Mouse (Mus musculus) right cerebral cortex, postnatal 4 days (tissue): Measurements from ENCODE around the gene Ttll10.

ENCODE experiments used
- DNase-seq: peaks from one replicate; pipeline ENCODE4 v3.0.0-alpha.2; 2022

Ttll10 gene

DNA sequence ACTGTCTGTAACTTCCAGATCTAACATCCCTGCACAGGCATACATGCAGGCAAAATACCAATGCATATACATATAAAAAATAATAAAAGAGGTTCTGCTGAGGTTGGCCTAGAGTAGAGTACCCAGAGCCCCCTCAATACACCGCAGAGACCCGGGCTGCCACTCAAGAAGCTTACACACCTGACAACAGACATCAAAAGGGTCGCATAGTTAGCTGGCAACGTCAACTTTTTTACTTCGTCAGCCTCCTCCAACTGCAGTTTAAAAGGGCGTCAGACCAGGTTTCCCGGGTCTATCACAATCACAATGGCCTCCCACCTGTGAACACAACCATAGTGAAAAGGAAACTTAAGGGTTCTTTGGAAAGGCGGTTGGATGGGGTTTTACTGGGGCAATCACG, 35.7 kb downstream of the Ttll10 start:
- no peak for DNase-seq

DNA sequence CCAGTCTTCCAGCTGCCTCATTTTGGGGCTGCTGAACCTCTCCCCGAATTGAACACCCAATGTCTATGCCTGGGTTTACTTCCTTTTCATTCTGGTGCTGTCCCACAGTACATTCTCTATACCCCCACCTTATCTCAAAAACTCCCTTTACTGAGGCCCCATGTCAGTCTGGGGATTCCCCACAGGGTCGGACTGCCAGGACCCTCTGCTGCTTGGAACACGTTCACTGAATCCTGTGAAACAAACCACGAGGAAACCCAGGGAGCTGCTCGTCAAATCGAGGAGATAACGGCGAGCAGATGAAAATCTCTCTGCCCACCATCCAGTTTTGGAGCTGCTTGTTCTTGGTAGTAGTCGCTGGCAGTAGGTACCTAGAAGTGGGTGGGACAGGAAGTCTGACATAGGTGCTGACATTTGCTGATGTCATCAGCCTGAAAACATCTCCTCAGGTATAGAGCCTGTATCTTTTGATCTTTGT, 37.2 kb downstream of the Ttll10 start:
- no peak for DNase-seq

DNA sequence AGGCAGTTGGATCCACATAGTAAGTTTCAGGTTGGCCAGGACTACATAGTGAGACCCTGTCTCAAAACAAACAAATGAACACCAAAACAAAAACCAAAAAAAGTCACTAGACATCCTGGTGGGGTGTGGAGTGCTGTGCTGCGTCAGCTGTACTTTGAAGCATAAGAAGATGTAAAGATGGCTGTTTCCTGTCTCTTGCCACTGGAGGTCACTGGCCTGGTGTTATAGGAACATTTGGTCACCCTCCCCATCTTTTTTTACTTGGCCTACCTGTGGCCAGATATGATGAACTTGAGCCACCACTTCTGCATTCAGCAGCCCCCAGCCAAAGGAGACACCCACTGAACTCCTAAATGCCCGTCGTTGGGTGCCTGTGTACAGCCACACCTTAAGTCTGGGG, 37.8 kb downstream of the Ttll10 start:
- DNase-seq: no peak

DNA sequence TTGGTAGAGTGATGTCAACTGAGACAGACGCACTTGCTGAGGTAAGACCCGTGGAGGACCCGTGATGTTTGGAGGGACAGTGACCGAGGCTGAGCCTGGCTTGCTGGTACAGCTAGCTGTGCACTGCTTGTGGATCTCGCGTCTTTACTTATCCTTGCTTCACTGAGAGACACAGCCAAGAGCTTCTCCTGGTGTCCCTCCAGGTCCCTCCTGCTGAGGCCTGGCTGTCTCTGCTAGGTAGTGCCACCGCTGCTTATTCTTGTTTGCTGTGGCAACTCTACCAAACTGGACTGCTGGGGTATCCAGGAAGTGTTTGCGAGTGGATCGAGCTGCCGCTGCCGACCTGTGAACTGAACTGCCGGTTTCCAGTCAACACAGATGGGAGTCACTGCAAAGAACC, 39.4 kb downstream of the Ttll10 start:
- no peak for DNase-seq

DNA sequence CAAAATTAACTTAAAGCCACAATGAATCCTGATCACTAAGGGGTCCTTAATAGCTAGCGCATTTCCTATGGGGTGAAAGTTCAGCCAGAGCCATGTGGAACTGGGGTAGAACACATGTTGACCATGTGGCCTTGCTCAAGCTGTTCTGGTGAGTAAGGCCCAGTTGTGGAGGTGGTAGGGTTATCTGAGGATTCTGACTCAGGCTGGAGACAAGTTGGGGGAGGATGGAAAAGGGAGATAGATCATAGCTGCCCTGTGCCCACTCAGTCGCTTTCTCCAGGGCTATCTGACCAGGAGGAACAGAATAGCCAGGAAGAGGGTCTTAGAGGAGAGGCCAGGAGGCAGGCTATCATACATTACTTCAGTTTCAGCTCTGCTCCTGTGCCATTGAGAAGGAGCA, 44.8 kb downstream of the Ttll10 start:
- DNase-seq: no peak

DNA sequence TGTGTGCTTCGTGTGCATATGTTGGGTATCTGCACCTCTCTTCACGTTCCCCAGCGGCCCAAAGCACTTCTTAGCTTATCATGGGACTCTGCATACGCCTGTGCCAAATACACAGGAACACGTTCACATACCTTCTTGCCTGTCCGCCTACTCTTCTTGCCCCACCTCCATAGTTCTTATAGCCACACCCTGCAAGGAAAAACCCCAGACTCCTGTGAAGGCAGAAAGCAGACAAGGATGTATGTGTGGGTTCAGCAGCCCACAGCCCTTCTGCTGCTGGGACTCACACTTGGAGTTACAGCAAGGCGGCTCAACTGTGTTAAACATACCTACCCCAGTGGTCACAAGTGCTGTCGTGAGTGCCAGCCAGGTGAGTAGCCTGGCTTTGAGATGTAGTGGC, 45.6 kb downstream of the Ttll10 start, which contains the start of gene Tnfrsf4:
TSS of gene Tnfrsf4 (plus strand) at position 207 of the 400 bp plus-strand sequence.
- DNase-seq: no peak

DNA sequence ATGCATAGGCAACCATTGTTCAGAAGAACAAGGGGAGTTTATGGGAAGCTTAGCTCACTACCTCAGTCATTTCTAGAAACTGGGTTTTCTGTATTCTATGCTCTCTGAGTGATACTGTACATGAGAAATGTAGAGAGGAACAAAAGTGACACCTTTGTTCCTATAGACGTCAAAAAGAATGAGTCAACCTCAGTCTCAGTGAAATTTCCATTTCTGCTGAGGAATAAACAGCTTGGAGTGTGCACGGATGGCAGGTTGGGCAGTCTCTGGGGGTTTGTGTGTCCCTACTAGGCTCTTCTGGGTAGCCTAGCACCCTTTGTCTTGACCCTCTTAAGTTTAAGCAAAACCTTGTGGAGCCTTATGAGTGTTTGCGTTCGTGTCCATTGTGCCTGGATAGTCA, 50.8 kb downstream of the Ttll10 start:
- no peak for DNase-seq

DNA sequence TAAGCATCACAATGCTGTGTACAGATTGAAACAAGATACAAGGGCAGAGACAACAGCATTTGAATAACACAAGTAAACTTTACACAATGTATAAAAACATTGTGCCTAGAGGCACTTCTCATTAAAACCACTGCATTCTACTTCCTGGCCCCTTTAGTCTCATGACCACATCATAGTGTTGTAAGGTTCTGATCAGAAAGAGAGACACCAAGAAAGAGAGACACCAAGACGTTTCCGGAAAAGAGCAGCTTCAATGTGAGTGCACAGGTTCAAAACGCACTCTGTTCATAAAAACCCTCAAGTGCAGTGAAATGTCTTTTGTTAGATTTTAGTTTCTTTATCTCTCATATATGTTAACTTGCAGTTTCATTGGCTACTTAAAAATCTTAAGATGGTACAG, 55.1 kb downstream of the Ttll10 start:
- no peak for DNase-seq

DNA sequence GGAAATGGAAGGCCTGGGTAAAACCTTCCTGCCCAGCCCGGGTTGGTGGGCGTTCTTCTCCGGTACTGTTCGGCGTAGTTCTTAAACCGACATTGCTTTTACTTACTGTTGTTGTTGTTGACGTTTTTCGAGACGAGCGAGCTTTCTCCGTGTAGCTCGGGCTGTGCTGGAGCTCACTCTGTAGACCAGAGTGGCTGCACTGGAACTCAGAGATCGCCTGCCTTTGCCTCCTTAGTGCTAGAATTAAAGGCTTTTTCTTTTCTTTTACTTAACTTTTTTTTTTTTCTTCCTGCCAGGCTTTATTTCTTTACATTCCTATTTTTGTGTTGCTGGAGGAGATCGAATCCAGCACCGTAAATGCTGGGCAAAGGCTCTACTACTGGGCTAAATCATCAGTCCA, 65.6 kb downstream of the Ttll10 start:
- no peak for DNase-seq

DNA sequence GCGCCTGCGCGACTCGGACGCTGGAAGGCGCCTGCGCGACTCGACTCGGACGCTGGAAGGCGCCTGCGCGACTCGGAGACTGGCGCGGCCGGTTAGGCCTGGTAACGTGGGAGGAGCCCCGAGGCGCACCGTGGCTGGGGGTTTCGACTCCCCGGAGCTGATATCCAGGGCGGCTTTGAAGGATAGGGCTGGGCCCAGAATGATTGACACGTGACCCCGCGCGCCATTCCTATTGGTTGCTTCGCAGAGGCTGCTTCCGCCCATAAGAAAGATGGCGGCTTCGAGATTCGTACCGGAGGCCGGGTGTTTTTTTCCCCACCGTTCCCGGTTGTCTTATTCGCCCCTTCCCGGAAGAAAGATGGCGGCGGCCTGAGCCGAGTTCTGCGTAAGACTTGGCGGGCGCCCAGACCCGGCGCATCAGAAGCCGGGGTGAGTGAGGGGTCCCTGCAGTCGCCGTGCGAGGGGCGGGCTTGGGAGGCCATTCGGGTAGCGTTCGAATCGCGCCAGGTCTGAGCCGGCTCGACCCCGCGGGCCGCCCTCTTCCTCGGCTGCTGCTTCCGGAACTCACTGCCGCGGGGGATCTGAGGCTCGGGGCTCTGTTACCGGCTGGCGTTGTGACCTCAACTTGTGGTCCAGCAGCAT, 66.2 kb downstream of the Ttll10 start:
- DNase-seq: peak; percentile 95

DNA sequence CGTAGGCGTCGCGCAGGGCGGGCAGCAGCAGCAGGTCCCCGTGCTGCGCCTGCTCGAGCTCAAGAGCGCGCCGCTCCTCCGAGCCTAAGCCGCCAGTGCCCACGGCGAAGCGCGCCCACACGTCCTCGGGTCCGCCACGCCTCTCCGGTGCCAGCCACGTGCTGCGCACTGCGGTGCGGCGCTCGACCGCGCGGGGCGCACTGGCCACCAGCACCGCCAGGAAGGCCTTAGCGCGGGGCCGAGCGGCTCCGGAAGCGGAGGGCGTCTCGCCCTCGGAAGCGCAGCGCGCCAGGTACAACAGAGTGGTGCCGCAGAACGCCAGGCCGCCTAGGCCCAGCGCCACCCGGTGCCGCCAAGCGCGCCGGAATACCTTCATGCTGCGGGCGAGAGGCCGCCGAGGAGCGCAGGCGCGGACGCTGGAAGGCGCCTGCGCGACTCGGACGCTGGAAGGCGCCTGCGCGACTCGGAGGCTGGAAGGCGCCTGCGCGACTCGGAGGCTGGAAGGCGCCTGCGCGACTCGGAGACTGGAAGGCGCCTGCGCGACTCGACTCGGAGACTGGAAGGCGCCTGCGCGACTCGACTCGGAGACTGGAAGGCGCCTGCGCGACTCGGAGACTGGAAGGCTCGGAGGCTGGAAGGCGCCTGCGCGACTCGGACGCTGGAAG, 66.8 kb downstream of the Ttll10 start, which contains the start of the genes B3galt6 and Sdf4:
TSS of gene B3galt6 (minus strand) at position 409 of the 665 bp plus-strand sequence.
TSS of gene Sdf4 (plus strand) at position 632 of the 665 bp plus-strand sequence.
- DNase-seq: peak; percentile 83

DNA sequence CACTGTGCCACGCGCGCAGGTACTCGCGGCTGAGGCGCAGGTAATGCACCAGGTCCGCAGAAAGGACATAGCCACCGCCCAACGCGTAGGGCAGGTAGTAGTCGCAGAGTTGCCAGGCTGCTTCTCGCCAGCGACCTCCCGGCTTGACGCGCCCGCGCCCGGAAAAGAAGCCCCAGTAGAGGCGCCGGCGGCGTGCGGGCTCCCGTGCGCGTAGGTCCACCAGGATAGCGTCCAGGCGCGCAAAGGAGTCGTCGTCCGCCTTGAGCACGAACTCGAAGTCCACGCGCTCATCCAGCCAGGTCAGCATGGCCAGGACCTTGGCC, 67.3 kb downstream of the Ttll10 start:
- no peak for DNase-seq

DNA sequence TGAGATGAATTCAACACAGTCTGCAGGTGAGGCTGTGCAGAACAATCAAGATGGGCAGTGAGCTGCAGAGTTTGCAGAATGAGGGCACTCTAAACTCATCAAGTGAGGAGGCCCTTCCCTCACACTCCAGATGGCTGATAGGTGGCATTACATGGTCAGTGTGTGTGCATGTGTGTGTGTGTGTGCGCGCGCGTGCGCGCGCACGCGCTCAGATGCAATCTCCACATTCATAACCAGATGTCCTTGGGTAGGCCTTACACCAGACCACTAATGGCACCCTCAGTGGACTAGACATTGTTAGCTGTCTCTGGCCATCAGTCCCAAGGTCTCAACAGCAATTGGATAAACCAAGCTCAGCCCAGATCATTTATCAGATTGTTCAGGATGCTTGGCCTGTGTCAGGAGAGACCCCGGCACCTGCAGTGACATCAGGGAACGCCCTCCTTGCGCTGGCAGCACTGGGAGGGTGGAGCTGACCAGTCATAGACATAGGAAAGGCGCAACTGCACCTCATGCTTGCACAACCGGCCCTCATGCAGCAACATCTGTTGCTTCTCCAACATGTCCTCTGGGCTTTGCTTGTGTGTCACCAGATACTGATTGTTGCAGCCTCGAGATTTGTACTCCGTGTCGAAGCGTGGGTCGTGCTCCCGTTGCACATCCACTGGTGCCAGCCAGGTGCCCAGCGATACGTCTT, 67.9 kb downstream of the Ttll10 start:
- no peak for DNase-seq
